Mouse (Mus musculus) cerebellum, adult 18-20 months (tissue): ENCODE measurements around the gene Pkd1l2.

ENCODE experiments used
- DNase-seq, 2 experiments: peaks; one replicate each; pipeline ENCODE4 v3.0.0; 2021

Gene Pkd1l2

GRCm38 (mm10) chr8:116952428-116952827, 129.8 kb downstream of the Pkd1l2 start:
- DNase-seq: no peak

GRCm38 (mm10) chr8:116951778-116952177, 130.5 kb downstream of the Pkd1l2 start:
- DNase-seq: peak in 1 of 2 experiments; percentile 22

GRCm38 (mm10) chr8:116951369-116951768, 130.9 kb downstream of the Pkd1l2 start:
- DNase-seq: no peak

GRCm38 (mm10) chr8:116947589-116947988, 134.7 kb downstream of the Pkd1l2 start:
- DNase-seq: no peak

- no peak for DNase-seq
Observed at GRCm38 (mm10) chr8:116946851-116947250, 135.4 kb downstream of the Pkd1l2 start.

GRCm38 (mm10) chr8:116946268-116946838, 135.9 kb downstream of the Pkd1l2 start:
- DNase-seq: no peak
